Mouse (Mus musculus): Measurements from ENCODE around the gene Hyal5.

The Hyal5 gene

GRCm38 (mm10) chr6:24857697-24858096 is at the start of gene Hyal5:
Gene Hyal5, plus strand, starts transcription at chr6:24857997.
- DNase-seq (ENCODE audit: low read depth, low spot score), result no peak

- DNase-seq (ENCODE audit: low read depth, low spot score), result no peak
These were observed 35.7 kb upstream of the Hyal5 start for GRCm38 (mm10) chr6:24822070-24822469.

GRCm38 (mm10) chr6:24860320-24860719 is 2.5 kb downstream of the Hyal5 start:
- DNase-seq (ENCODE audit: low read depth, low spot score), result no peak

- DNase-seq (ENCODE audit: low read depth, low spot score), result no peak
These were observed 5.9 kb downstream of the Hyal5 start for GRCm38 (mm10) chr6:24863649-24864048.

- peak; percentile 12 for DNase-seq (ENCODE audit: low read depth, low spot score)
These were observed 36.5 kb downstream of the Hyal5 start for GRCm38 (mm10) chr6:24894146-24894873.

- DNase-seq (ENCODE audit: low read depth, low spot score), result no peak
These were observed 37.0 kb downstream of the Hyal5 start for GRCm38 (mm10) chr6:24894874-24895183.

GRCm38 (mm10) chr6:24905101-24905500 is 47.3 kb downstream of the Hyal5 start:
- DNase-seq (ENCODE audit: low read depth, low spot score), result no peak

- DNase-seq (ENCODE audit: low read depth, low spot score), result no peak
These were observed 50.0 kb downstream of the Hyal5 start for GRCm38 (mm10) chr6:24907824-24908223.

- DNase-seq (ENCODE audit: low read depth, low spot score), result no peak
These were observed 52.4 kb downstream of the Hyal5 start for GRCm38 (mm10) chr6:24910016-24910727.

GRCm38 (mm10) chr6:24910728-24911105 is 52.9 kb downstream of the Hyal5 start:
- no peak for DNase-seq (ENCODE audit: low read depth, low spot score)

GRCm38 (mm10) chr6:24913591-24913990 is 55.8 kb downstream of the Hyal5 start:
- no peak for DNase-seq (ENCODE audit: low read depth, low spot score)

GRCm38 (mm10) chr6:24925076-24925785 is 67.4 kb downstream of the Hyal5 start:
- DNase-seq (ENCODE audit: low read depth, low spot score), result no peak

All from CD4-positive helper T cell, adult 2 months (primary cell).